Mouse (Mus musculus) bone marrow, adult 2 months (tissue): ENCODE measurements around the gene Agbl4.
"Not testable (repeated sequence)": the region's sequence is repeated elsewhere in the genome, so short reads cannot be mapped to it uniquely, and the experiment has no call there.

Source experiments
- CTCF ChIP-seq: fragments of 200-500 bp; IDR thresholded peaks from 2 replicates; pipeline ENCODE4 v1.5.1; 2011; ENCODE audit warnings: low read length, control low read depth; ENCODE audit not compliant: control insufficient read depth, insufficient read depth
- POLR2A ChIP-seq: fragments of 200-500 bp; IDR thresholded peaks from 2 replicates; pipeline ENCODE4 v1.6.1; 2011; ENCODE audit warnings: low read depth, mild to moderate bottlenecking, control low read depth, low read length, borderline replicate concordance; ENCODE audit not compliant: control insufficient read depth

DNA sequence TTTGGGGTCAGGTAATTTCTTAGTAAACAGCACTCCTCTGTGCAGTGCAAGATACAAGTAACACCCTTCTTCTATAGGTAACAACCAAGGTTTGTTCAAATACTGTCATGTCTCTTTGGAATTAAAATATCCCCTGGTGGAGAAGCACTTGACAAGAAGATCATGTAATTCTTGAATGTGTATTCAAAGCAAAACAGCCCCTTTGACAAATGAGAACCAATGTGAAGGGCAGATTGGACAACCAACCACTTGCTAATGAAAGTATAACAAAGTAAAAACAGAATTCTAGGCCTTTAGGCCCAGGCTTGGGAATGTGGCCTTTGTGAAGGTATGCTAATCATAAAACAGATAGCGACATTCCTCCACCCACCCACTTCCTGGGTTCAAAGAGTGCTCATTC lies 821.6 kb downstream of the Agbl4 start:
- TF ChIP-seq CTCF, POLR2A: not testable (repeated sequence)
